Mouse (Mus musculus) cerebellum, adult 2 months (tissue): ENCODE data around the gene Epn1. TPM values are rescaled to one million over a fixed set of nuclear protein-coding genes. Genes with fewer than 3 reads are reported as not detected.

Source experiments
- DNase-seq, 2 experiments: peaks; one replicate each; pipeline ENCODE4 v3.0.0; 2021
- H3K27ac ChIP-seq: fragments of 200-500 bp; 2 replicates; pipeline ENCODE4 v1.5.1; 2012; ENCODE audit warnings: low read length, control low read depth, inconsistent platforms; ENCODE audit not compliant: insufficient read depth
- H3K27me3 ChIP-seq: fragments of 200-500 bp; 2 replicates; pipeline ENCODE4 v1.6.1; 2012; ENCODE audit warnings: inconsistent platforms, mild to moderate bottlenecking, low read length, moderate library complexity; ENCODE audit not compliant: control insufficient read depth, insufficient read depth
- H3K4me1 ChIP-seq: fragments of 200-500 bp; 2 replicates; pipeline ENCODE4 v1.6.1; 2011; ENCODE audit warnings: low read length; ENCODE audit not compliant: control insufficient read depth, insufficient read depth
- H3K4me3 ChIP-seq: fragments of 200-500 bp; replicated peaks from 2 replicates; pipeline ENCODE3; 2011; ENCODE audit warnings: mild to moderate bottlenecking, low read depth, low read length, control low read depth; ENCODE audit not compliant: insufficient read depth
- CTCF ChIP-seq: fragments of 200-500 bp; IDR thresholded peaks from 2 replicates; pipeline ENCODE4 v1.5.1; 2011; ENCODE audit warnings: low read depth, mild to moderate bottlenecking, control low read depth, low read length, moderate library complexity, borderline replicate concordance; ENCODE audit not compliant: insufficient read depth
- POLR2A ChIP-seq: fragments of 200-500 bp; IDR thresholded peaks from 2 replicates; pipeline ENCODE4 v1.6.1; 2011; ENCODE audit warnings: low read length, control low read depth, borderline replicate concordance; ENCODE audit not compliant: insufficient read depth
- WGBS: fragments of 180-500 bp; shearing (Covaris S2); methylation state at CpG from one replicate; pipeline ENCODE4 v1.1.7; 2018; 5-methylcytosine and 5-hydroxymethylcytosine counted together
- polyA plus RNA-seq: library from polyadenylated mRNA; depleted of rRNA; stranded (reverse); fragments of >200 nt; gene quantifications from 2 replicates; pipeline ENCODE4 v1.2.3, GENCODE M21; 2012; rRNA removed

The Epn1 gene
- polyA plus RNA-seq = 246 and 251 TPM in 2 replicates

GRCm38 (mm10) chr7:5080010-5080751, at the start of gene Epn1:
Gene Epn1, plus strand, starts transcription at chr7:5080235.
- H3K4me3 ChIP-seq = peak within 1 kb of the TSS; percentile 82
- WGBS = under 1% methylated on average over 81 of the region's 81 CpGs
- no peak for TF ChIP-seq CTCF
- TF ChIP-seq POLR2A = peak; percentile 74
- DNase-seq = peak; percentile 97
- no peaks in the 10 kb centered on the region; the same call in 1 of the 2 replicates for H3K4me1 ChIP-seq
- peak within 1 kb of the TSS; percentile 77 for H3K27ac ChIP-seq
- no peaks in the 10 kb centered on the region for H3K27me3 ChIP-seq

- DNase-seq = no peak
- TF ChIP-seq CTCF = no peak
- no peak for TF ChIP-seq POLR2A
- WGBS = 90% methylated on average over 63 of the region's 63 CpGs
- H3K27ac ChIP-seq = no peak overlapping the region
- H3K4me3 ChIP-seq = no peak overlapping the region
- no peaks in the 10 kb centered on the region for H3K4me1 ChIP-seq
- H3K27me3 ChIP-seq = no peaks in the 10 kb centered on the region
These were observed 49.3 kb upstream of the Epn1 start for GRCm38 (mm10) chr7:5030554-5031275.

GRCm38 (mm10) chr7:5031496-5031895, 48.5 kb upstream of the Epn1 start:
- H3K27ac ChIP-seq = no peak overlapping the region
- no peaks in the 10 kb centered on the region for H3K27me3 ChIP-seq
- H3K4me3 ChIP-seq = no peak overlapping the region
- WGBS = 90% methylated on average over 46 of the region's 46 CpGs
- no peaks in the 10 kb centered on the region for H3K4me1 ChIP-seq
- TF ChIP-seq POLR2A (no peak), CTCF (no peak)
- no peak for DNase-seq

- H3K27me3 ChIP-seq = no peaks in the 10 kb centered on the region
- no peak within 1 kb of the TSS for H3K4me3 ChIP-seq
- no peaks in the 10 kb centered on the region for H3K4me1 ChIP-seq
- DNase-seq = no peak
- no peak within 1 kb of the TSS for H3K27ac ChIP-seq
- WGBS = 95% methylated on average over 3 of the region's 3 CpGs
- no peak for TF ChIP-seq POLR2A
- TF ChIP-seq CTCF = no peak
These were observed 46.2 kb upstream of the Epn1 start, which contains the start of gene 4632433K11Rik for GRCm38 (mm10) chr7:5033818-5034217. Gene 4632433K11Rik, plus strand, starts transcription at chr7:5034118.

GRCm38 (mm10) chr7:5035628-5036027, 44.4 kb upstream of the Epn1 start:
- no peak for TF ChIP-seq CTCF
- TF ChIP-seq POLR2A = no peak
- Histone ChIP-seq H3K4me1 (no peaks in the 10 kb centered on the region), H3K27me3 (no peaks in the 10 kb centered on the region), H3K4me3 (no peak overlapping the region), H3K27ac (no peak overlapping the region)
- 95% methylated on average over 17 of the region's 17 CpGs for WGBS
- DNase-seq = no peak

- no peaks in the 10 kb centered on the region for H3K4me1 ChIP-seq
- DNase-seq = no peak
- no peak overlapping the region for H3K4me3 ChIP-seq
- no peak overlapping the region for H3K27ac ChIP-seq
- TF ChIP-seq POLR2A (no peak), CTCF (no peak)
- no peaks in the 10 kb centered on the region for H3K27me3 ChIP-seq
- WGBS = 94% methylated on average over 9 of the region's 9 CpGs
These were observed 43.9 kb upstream of the Epn1 start for GRCm38 (mm10) chr7:5036136-5036535.

GRCm38 (mm10) chr7:5037026-5037425, 43.0 kb upstream of the Epn1 start:
- Histone ChIP-seq H3K27me3 (no peaks in the 10 kb centered on the region), H3K4me3 (no peak overlapping the region), H3K27ac (no peak overlapping the region), H3K4me1 (no peaks in the 10 kb centered on the region)
- 93% methylated on average over 7 of the region's 7 CpGs for WGBS
- no peak for DNase-seq
- TF ChIP-seq POLR2A (no peak), CTCF (no peak)
